Mouse (Mus musculus): ENCODE measurements around the gene Nfix. TPM values are rescaled to one million over a fixed set of nuclear protein-coding genes. Genes with fewer than 3 reads are reported as not detected.

The Nfix gene
- polyA plus RNA-seq, 1 experiment from 2014 or later: 16.3 TPM

DNA sequence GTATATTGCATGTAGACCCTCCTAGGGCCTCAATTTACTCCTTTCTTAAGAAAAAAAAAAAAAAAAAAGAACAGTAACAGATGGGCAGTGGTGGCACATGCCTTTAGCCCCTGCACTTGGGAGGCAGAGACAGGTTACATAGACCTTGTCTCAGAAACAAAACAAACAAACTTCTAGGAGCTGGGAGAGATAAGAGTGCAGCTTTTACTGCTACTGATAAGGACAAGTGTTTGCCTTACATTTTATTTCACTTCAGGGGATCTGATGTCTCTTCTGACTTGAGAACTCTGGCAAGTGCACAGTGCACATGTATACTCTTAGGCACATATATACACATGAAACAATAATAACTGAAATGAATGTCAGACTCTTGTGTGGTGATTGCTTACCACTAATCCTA lies 142.9 kb downstream of the Nfix start:
- Histone ChIP-seq H3K4me1 (ENCODE audit: control insufficient read depth in 2 of 2, insufficient read depth in 2 of 2, low read length in 2 of 2) (peaks cover 26 to 53% of the 10 kb centered on the region in 2 experiments), H3K4me2 (ENCODE audit: low read length) (peak overlapping the region; percentile 86), H3K9me3 (ENCODE audit: control insufficient read depth, low read length) (no peaks in the 10 kb centered on the region), H3K9ac (ENCODE audit: low read length) (peak overlapping the region; percentile 83), H3K27me3 (ENCODE audit: control insufficient read depth, insufficient read depth, low read length) (no peaks in the 10 kb centered on the region), H3K4me3 (ENCODE audit: control insufficient read depth in 1 of 2, insufficient read depth in 1 of 2, low read depth in 1 of 2, low read length in 2 of 2) (peak overlapping the region; percentile 46 to 54; a peak in 3 of 4 replicates), H3K27ac (replicated peaks in 1 of 2; ENCODE audit: control insufficient read depth in 1 of 2, insufficient read depth in 1 of 2, low read depth in 2 of 2, low read length in 2 of 2) (peak overlapping the region; percentile 98 to 99), H3K36me3 (ENCODE audit: control insufficient read depth, insufficient read depth, low read length) (no peaks in the 10 kb centered on the region)
- no peak for ATAC-seq (ENCODE audit: insufficient number of reproducible peaks, insufficient read depth, low FRiP score, low read depth)

DNA sequence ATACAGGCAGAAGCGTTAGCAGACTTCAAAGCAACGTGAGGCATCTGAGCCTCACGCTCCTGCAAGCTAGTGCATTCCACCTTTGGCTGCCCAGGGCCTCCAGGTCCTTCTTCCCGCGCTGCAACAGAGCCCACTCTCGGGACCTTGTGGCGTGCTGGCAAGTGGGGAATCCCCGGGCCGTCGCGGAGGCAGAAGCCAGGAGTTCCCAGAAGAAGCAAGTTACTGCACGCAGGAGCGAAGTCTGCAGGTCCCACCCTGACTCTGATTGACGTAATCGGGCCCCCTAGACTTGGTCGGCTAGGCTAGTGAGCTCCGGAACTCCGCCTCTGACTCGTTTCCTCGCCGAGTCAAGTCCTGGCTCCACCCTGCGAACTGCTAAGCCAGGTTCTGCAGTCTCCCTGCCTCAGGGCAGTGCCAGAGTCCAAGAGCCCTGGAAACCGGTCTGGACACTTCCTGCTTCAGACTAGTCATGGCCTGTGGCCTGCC lies 143.5 kb downstream of the Nfix start:
- Histone ChIP-seq H3K9me3 (ENCODE audit: control insufficient read depth, low read length) (no peaks in the 10 kb centered on the region), H3K4me3 (ENCODE audit: control insufficient read depth in 1 of 2, insufficient read depth in 1 of 2, low read depth in 1 of 2, low read length in 2 of 2) (peak overlapping the region; percentile 46 to 54), H3K36me3 (ENCODE audit: control insufficient read depth, insufficient read depth, low read length) (no peaks in the 10 kb centered on the region), H3K4me2 (ENCODE audit: low read length) (peak overlapping the region; percentile 86), H3K9ac (ENCODE audit: low read length) (peak overlapping the region; percentile 83), H3K4me1 (ENCODE audit: control insufficient read depth in 2 of 2, insufficient read depth in 2 of 2, low read length in 2 of 2) (peaks cover 26 to 53% of the 10 kb centered on the region in 2 experiments), H3K27ac (replicated peaks in 1 of 2; ENCODE audit: control insufficient read depth in 1 of 2, insufficient read depth in 1 of 2, low read depth in 2 of 2, low read length in 2 of 2) (peak overlapping the region; percentile 98 to 99), H3K27me3 (ENCODE audit: control insufficient read depth, insufficient read depth, low read length) (no peaks in the 10 kb centered on the region)
- WGBS: 1% methylated on average over 23 of the region's 23 CpGs
- ATAC-seq (ENCODE audit: insufficient number of reproducible peaks, insufficient read depth, low FRiP score, low read depth): peak; percentile 71

DNA sequence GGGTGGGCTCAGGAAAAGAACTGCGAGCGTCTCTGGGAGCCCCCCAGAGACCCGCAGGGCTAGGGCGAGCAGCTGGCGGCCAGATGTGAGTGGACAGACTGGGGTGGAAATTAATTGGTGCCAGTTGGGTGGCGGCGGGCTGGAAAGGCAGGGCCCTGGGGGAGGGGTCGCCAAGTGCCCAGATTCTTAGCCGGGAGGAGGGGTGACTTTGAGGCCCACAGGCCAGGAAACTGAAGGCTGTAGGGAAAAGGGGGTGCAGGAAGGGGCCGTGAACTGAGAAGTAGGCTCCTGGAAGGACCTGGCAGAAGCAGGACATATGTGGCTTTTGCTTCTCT lies 144.0 kb downstream of the Nfix start:
- 4% methylated on average over 10 of the region's 10 CpGs for WGBS
- peaks cover 26 to 53% of the 10 kb centered on the region in 2 experiments for H3K4me1 ChIP-seq (ENCODE audit: control insufficient read depth in 2 of 2, insufficient read depth in 2 of 2, low read length in 2 of 2)
- no peak for ATAC-seq (ENCODE audit: insufficient number of reproducible peaks, insufficient read depth, low FRiP score, low read depth)

DNA sequence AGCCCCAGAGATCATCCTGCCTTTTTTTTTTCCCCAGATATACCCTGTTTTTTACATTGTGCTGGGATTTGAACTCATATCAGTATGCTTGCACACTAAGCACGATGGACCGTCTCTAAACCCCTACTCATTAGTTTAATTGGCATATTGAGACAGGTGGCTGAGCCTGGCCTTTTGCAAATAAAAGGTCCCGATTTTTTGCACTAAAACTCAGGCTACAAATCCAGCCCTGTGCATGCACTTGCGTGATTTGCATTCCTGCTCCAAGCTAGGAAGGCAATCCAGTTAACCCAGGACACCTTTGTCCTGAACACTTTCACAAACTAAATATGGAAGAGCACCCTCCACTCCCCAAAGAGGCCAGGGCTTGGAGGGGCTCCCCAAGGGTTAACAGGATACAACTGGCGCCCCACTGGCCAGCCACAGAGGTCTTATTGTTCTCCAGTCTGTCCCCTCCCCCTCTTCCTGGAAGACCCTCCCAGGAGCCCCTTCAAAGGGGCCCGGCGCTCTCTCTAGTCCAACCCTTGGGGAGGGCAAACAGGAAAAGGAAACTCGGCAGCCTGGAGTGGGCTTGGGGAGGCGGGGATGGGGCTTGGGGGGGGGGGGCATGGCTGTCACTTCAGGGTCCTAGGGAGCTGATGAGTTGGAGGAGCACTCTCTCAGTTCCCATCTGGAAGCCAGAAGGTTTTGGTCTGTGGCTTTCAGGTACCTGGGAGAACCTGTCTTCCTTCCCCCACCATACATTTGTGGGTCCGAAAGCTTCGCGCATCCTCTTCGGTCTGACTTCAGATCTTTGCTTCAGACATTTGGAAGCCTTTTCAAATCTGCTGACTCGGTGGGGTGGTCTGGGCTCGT lies 144.6 kb downstream of the Nfix start:
- Histone ChIP-seq H3K36me3 (ENCODE audit: control insufficient read depth, insufficient read depth, low read length) (no peaks in the 10 kb centered on the region), H3K4me3 (ENCODE audit: control insufficient read depth in 1 of 2, insufficient read depth in 1 of 2, low read depth in 1 of 2, low read length in 2 of 2) (peak overlapping the region; percentile 46 to 54), H3K4me2 (ENCODE audit: low read length) (peak overlapping the region; percentile 86), H3K4me1 (ENCODE audit: control insufficient read depth in 2 of 2, insufficient read depth in 2 of 2, low read length in 2 of 2) (peaks cover 26 to 47% of the 10 kb centered on the region in 2 experiments), H3K9ac (ENCODE audit: low read length) (peak overlapping the region; percentile 83), H3K9me3 (ENCODE audit: control insufficient read depth, low read length) (no peaks in the 10 kb centered on the region), H3K27me3 (ENCODE audit: control insufficient read depth, insufficient read depth, low read length) (no peaks in the 10 kb centered on the region), H3K27ac (replicated peaks in 1 of 2; ENCODE audit: control insufficient read depth in 1 of 2, insufficient read depth in 1 of 2, low read depth in 2 of 2, low read length in 2 of 2) (peak overlapping the region; percentile 98 to 99)
- 8% methylated on average over 14 of the region's 15 CpGs for WGBS
- peak; percentile 67 for ATAC-seq (ENCODE audit: insufficient number of reproducible peaks, insufficient read depth, low FRiP score, low read depth)

More for the DNA sequence above, 144.0 kb downstream of the Nfix start:
- H3K27ac ChIP-seq (replicated peaks in 1 of 2; ENCODE audit: control insufficient read depth in 1 of 2, insufficient read depth in 1 of 2, low read depth in 2 of 2, low read length in 2 of 2): peak overlapping the region; percentile 98 to 99
- H3K9ac ChIP-seq (ENCODE audit: low read length): peak overlapping the region; percentile 83
- H3K36me3 ChIP-seq (ENCODE audit: control insufficient read depth, insufficient read depth, low read length): no peaks in the 10 kb centered on the region
- peak overlapping the region; percentile 86 for H3K4me2 ChIP-seq (ENCODE audit: low read length)
- no peaks in the 10 kb centered on the region for H3K27me3 ChIP-seq (ENCODE audit: control insufficient read depth, insufficient read depth, low read length)
- peak overlapping the region; percentile 46 to 54 for H3K4me3 ChIP-seq (ENCODE audit: control insufficient read depth in 1 of 2, insufficient read depth in 1 of 2, low read depth in 1 of 2, low read length in 2 of 2)
- no peaks in the 10 kb centered on the region for H3K9me3 ChIP-seq (ENCODE audit: control insufficient read depth, low read length)

DNA sequence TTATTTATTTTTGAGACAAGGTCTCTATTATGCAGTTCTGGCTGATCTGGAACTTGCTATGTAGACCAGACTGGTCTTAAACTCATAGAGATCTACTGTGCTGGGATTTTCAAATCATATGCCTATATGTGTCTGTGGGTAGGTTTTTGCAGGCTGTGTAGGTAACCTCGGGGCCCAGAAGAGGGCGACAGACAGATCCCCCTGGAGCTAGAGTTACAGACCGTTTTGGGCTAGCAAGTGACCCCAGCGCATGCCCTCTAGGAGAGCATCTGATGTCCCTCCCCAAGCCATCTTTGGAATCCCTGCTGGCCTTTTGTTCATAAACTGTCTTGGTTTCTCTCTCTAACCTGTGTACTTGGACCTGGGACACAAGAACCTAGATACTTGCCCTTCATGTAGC lies 145.5 kb downstream of the Nfix start:
- H3K4me2 ChIP-seq (ENCODE audit: low read length): 0 out of 2 replicates have a peak overlapping the region, but pooled peaks have one; percentile 86

DNA sequence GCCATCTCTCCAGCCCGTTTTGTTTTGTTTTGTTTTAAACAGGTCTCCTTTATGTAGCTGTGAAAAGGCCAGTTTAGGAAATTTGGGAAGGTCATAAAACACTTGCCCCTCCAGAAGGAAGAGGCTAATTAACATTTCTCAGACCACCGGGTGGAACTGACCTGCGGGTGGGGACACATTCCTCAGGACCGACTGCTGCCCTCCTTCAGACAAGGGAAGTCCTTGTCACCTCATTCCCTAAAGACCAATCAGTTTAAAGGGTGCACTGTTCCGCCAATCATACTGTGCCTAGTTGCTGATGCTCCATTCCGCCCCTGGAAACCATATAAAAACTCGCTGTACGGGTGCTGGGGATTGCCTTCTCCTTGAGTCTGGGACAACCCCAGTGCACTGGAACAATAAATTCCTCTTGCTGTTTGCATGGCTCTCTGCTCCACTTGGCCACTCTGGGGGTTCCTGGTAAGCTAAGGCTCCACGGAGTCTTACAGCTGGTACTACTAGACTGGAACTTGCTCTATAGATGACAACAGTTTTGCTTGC lies 147.0 kb downstream of the Nfix start:
- Histone ChIP-seq H3K9me3 (ENCODE audit: control insufficient read depth, low read length) (no peaks in the 10 kb centered on the region), H3K4me1 (ENCODE audit: control insufficient read depth in 2 of 2, insufficient read depth in 2 of 2, low read length in 2 of 2) (peaks cover 21 to 33% of the 10 kb centered on the region in 2 experiments), H3K4me3 (ENCODE audit: control insufficient read depth in 1 of 2, insufficient read depth in 1 of 2, low read depth in 1 of 2, low read length in 2 of 2) (no peak overlapping the region), H3K27me3 (ENCODE audit: control insufficient read depth, insufficient read depth, low read length) (no peaks in the 10 kb centered on the region), H3K9ac (ENCODE audit: low read length) (no peak overlapping the region; the same call in 1 of the 2 replicates), H3K36me3 (ENCODE audit: control insufficient read depth, insufficient read depth, low read length) (no peaks in the 10 kb centered on the region), H3K4me2 (ENCODE audit: low read length) (no peak overlapping the region), H3K27ac (replicated peaks in 1 of 2; ENCODE audit: control insufficient read depth in 1 of 2, insufficient read depth in 1 of 2, low read depth in 2 of 2, low read length in 2 of 2) (peak overlapping the region in 1 of 2 experiments; percentile 29; a peak in 2 of 4 replicates)
- ATAC-seq (ENCODE audit: insufficient number of reproducible peaks, insufficient read depth, low FRiP score, low read depth): no peak
- WGBS: 48% methylated on average over 9 of the region's 9 CpGs

More for the DNA sequence above, 145.5 kb downstream of the Nfix start:
- no peak overlapping the region for H3K4me3 ChIP-seq (ENCODE audit: control insufficient read depth in 1 of 2, insufficient read depth in 1 of 2, low read depth in 1 of 2, low read length in 2 of 2)
- H3K27me3 ChIP-seq (ENCODE audit: control insufficient read depth, insufficient read depth, low read length): no peaks in the 10 kb centered on the region
- no peaks in the 10 kb centered on the region for H3K9me3 ChIP-seq (ENCODE audit: control insufficient read depth, low read length)
- peak overlapping the region; percentile 69 to 98 for H3K27ac ChIP-seq (replicated peaks in 1 of 2; ENCODE audit: control insufficient read depth in 1 of 2, insufficient read depth in 1 of 2, low read depth in 2 of 2, low read length in 2 of 2)
- H3K4me1 ChIP-seq (ENCODE audit: control insufficient read depth in 2 of 2, insufficient read depth in 2 of 2, low read length in 2 of 2): peaks cover 21 to 41% of the 10 kb centered on the region in 2 experiments
- ATAC-seq (ENCODE audit: insufficient number of reproducible peaks, insufficient read depth, low FRiP score, low read depth): no peak
- WGBS: 45% methylated on average over 4 of the region's 4 CpGs
- no peaks in the 10 kb centered on the region for H3K36me3 ChIP-seq (ENCODE audit: control insufficient read depth, insufficient read depth, low read length)
- H3K9ac ChIP-seq (ENCODE audit: low read length): no peak overlapping the region

DNA sequence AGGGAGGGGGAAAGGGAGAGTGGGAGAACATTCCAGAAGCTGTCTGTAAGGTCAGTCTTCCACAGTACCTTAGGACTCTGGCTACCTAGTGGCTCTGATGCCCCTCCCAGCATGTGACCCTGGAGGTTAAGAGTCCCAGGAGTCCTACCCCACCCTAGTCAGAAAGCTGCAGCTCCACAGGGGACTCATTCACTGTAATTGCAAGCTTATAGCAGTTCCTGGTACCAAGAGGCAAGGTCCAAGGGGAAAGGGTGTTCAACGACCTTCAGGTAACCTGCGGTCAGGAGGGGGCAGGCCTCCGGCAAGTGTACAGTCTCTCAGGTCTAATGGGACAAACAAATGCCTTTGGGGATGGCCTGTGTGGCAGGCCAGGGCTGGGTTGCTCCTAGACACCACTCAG lies 149.9 kb downstream of the Nfix start:
- Histone ChIP-seq H3K4me1 (ENCODE audit: control insufficient read depth in 2 of 2, insufficient read depth in 2 of 2, low read length in 2 of 2) (peaks cover 10 to 15% of the 10 kb centered on the region in 2 experiments), H3K9me3 (ENCODE audit: control insufficient read depth, low read length) (no peaks in the 10 kb centered on the region), H3K4me2 (ENCODE audit: low read length) (no peak overlapping the region), H3K27ac (replicated peaks in 1 of 2; ENCODE audit: control insufficient read depth in 1 of 2, insufficient read depth in 1 of 2, low read depth in 2 of 2, low read length in 2 of 2) (no peak overlapping the region), H3K36me3 (ENCODE audit: control insufficient read depth, insufficient read depth, low read length) (no peaks in the 10 kb centered on the region), H3K27me3 (ENCODE audit: control insufficient read depth, insufficient read depth, low read length) (no peaks in the 10 kb centered on the region), H3K4me3 (ENCODE audit: control insufficient read depth in 1 of 2, insufficient read depth in 1 of 2, low read depth in 1 of 2, low read length in 2 of 2) (no peak overlapping the region), H3K9ac (ENCODE audit: low read length) (no peak overlapping the region)
- 35% methylated on average over 3 of the region's 3 CpGs for WGBS
- ATAC-seq (ENCODE audit: insufficient number of reproducible peaks, insufficient read depth, low FRiP score, low read depth): no peak
